12 mouse cellular contexts compared by ENCODE assay signal in genomic region chr5:120927036-120927435, GRCm38 (mm10). TPM values are rescaled to one million over a fixed set of nuclear protein-coding genes. Genes with fewer than 3 reads are reported as not detected.
A peak's percentile ranks its signal among the peaks of the same experiment; 100 is the strongest.
DNase-seq lines count a peak whose midpoint lies in the region; ATAC-seq and TF ChIP-seq lines count a peak whose summit lies in the region.
"Had no signal": no experiment of that assay in that cellular context is flagged by ENCODE, and none has a peak within 500 bp of the region (broad histone marks: within the 10 kb centered on the region; RNA-seq: fewer than 3 reads in every experiment).

No protein-coding gene starts in this region.

- no peak overlapping the region for H3K27ac ChIP-seq in forebrain, embryonic 11.5 days (ENCODE audit: low read depth, low read length)
- no peak overlapping the region for H3K27ac ChIP-seq in forebrain, embryonic 14.5 days (ENCODE audit: low read depth, low read length)

- peak; percentile 48 for TF ChIP-seq CTCF in E14TG2a.4 (conservative IDR thresholded peaks at IDR 0.05; ENCODE audit: low read length)

- no peak overlapping the region for H3K4me2 ChIP-seq in forebrain, embryonic 11.5 days (ENCODE audit: low read depth, low read length, severe bottlenecking)
- no peak overlapping the region for H3K4me2 ChIP-seq in forebrain, embryonic 14.5 days (ENCODE audit: low read length)

- no peaks in the 10 kb centered on the region for H3K36me3 ChIP-seq in forebrain, embryonic 11.5 days (ENCODE audit: control insufficient read depth, insufficient read depth, low read length)
- no peaks in the 10 kb centered on the region for H3K36me3 ChIP-seq in forebrain, embryonic 14.5 days (ENCODE audit: control insufficient read depth, insufficient read depth, low read length)
- H3K36me3 ChIP-seq in E14TG2a.4 (ENCODE audit: insufficient read depth, low read length), result no peaks in the 10 kb centered on the region

- no peak overlapping the region for H3K9ac ChIP-seq in forebrain, embryonic 11.5 days (ENCODE audit: low read length)
- H3K9ac ChIP-seq in forebrain, embryonic 14.5 days (ENCODE audit: low read length), result no peak overlapping the region

- no peaks in the 10 kb centered on the region for H3K27me3 ChIP-seq in forebrain, embryonic 11.5 days (ENCODE audit: control insufficient read depth, insufficient read depth, low read length)
- no peaks in the 10 kb centered on the region for H3K27me3 ChIP-seq in forebrain, embryonic 14.5 days (replicated peaks; ENCODE audit: control insufficient read depth, insufficient read depth, low read length)
- H3K27me3 ChIP-seq in E14TG2a.4 (ENCODE audit: insufficient read depth, low read length), result peaks cover 52% of the 10 kb centered on the region

- no peak for ATAC-seq in forebrain, embryonic 11.5 days (replicated peaks; ENCODE audit: low FRiP score)
- no peak for ATAC-seq in forebrain, embryonic 14.5 days
- 0 out of 2 replicates have a peak, but pooled peaks have one; percentile 45 for ATAC-seq in erythroid progenitor cell, adult 5-6 weeks (replicated peaks; ENCODE audit: low FRiP score, poor library complexity, severe bottlenecking)

- no peak overlapping the region for H3K4me3 ChIP-seq in forebrain, embryonic 11.5 days (ENCODE audit: low read depth, low read length)
- no peak overlapping the region for H3K4me3 ChIP-seq in forebrain, embryonic 14.5 days (ENCODE audit: low read depth, low read length)
- H3K4me3 ChIP-seq in E14TG2a.4 (replicated peaks; ENCODE audit: low read length), result no peak overlapping the region

- no peaks in the 10 kb centered on the region for H3K4me1 ChIP-seq in forebrain, embryonic 11.5 days (replicated peaks; ENCODE audit: control insufficient read depth, insufficient read depth, low read length)
- no peaks in the 10 kb centered on the region for H3K4me1 ChIP-seq in forebrain, embryonic 14.5 days (ENCODE audit: control insufficient read depth, insufficient read depth, low read length)
- H3K4me1 ChIP-seq in E14TG2a.4 (replicated peaks; ENCODE audit: low read depth, low read length), result no peaks in the 10 kb centered on the region

- 8% methylated on average over 1 of the region's 1 CpGs for WGBS in forebrain, embryonic 11.5 days
- 7% methylated on average over 1 of the region's 1 CpGs for WGBS in forebrain, embryonic 14.5 days

- DNase-seq in forebrain, embryonic 11.5 days (ENCODE audit: low spot score), result peak; percentile 48
- DNase-seq in forebrain, embryonic 14.5 days (ENCODE audit: low spot score), result no peak
- DNase-seq in left cerebral cortex, postnatal 4 days, result peak; percentile 21
- DNase-seq in left cerebral cortex, postnatal 25 days (ENCODE audit: low spot score in 2 of 2), result no peak
- DNase-seq in MN1 (ENCODE audit: low spot score), result no peak
- DNase-seq in layer of hippocampus, adult 9-11 months, result no peak
- DNase-seq: kidney, adult 18-20 months had no signal

- no peaks in the 10 kb centered on the region for H3K9me3 ChIP-seq in forebrain, embryonic 11.5 days (ENCODE audit: control insufficient read depth, low read length)
- no peaks in the 10 kb centered on the region for H3K9me3 ChIP-seq in forebrain, embryonic 14.5 days (replicated peaks; ENCODE audit: control insufficient read depth, low read length)
- peaks cover 2% of the 10 kb centered on the region; the same call in 1 of the 2 replicates for H3K9me3 ChIP-seq in E14TG2a.4 (ENCODE audit: low read length)

- intact Hi-C loops in left cerebral cortex, postnatal 4 days (cut with DNase I), result loop anchor here (10.0 kb wide), 1 partner anchor 112 kb away; the partner anchor contains the start of gene Oas1c
- intact Hi-C loops in left cerebral cortex, postnatal 25 days (cut with DNase I), result loop anchor here (5.0 kb wide), 1 partner anchor 90 kb away; no protein-coding TSS in a partner anchor

RNA-seq across cellular contexts. Expression of gene Oas1d, which starts 12.7 kb away (rescaled TPM):
- polyA plus RNA-seq in forebrain, embryonic 11.5 days (2014; fragmentation: Nextera tagmentation; extraction: Ambion mirVana), result not detected in 2 replicates
- polyA plus RNA-seq in forebrain, embryonic 14.5 days (2014; fragmentation: Nextera tagmentation; extraction: Ambion mirVana), result 0.11 and 0.14 TPM in 2 replicates
- total RNA-seq in left cerebral cortex, postnatal 4 days (2021), result not detected
- total RNA-seq in left cerebral cortex, postnatal 25 days (2021), result not detected
- not detected in 2 replicates for total RNA-seq in erythroid progenitor cell, adult 5-6 weeks (2015; ENCODE audit: low replicate concordance)
- not detected in 2 replicates for total RNA-seq in erythroid progenitor cell, adult 5-6 weeks (2017; ENCODE audit: low replicate concordance)
- total RNA-seq: adrenal gland, adult 18-20 months; left cerebral cortex, adult 8-10 months had no signal
- polyA plus RNA-seq: heart, embryonic 14.5 days had no signal

RNA-seq across cellular contexts. Expression of gene Oas1a, which starts 19.7 kb away (rescaled TPM):
- 0.35 and 0.60 TPM in 2 replicates for polyA plus RNA-seq in forebrain, embryonic 11.5 days (2014; fragmentation: Nextera tagmentation; extraction: Ambion mirVana)
- 0.41 and 0.80 TPM in 2 replicates for polyA plus RNA-seq in forebrain, embryonic 14.5 days (2014; fragmentation: Nextera tagmentation; extraction: Ambion mirVana)
- under 1 TPM in 1 of 2 experiments, not detected in 1; 0.20 TPM for total RNA-seq in left cerebral cortex, postnatal 4 days (2021)
- total RNA-seq in left cerebral cortex, postnatal 25 days (2021), result under 1 TPM in 1 of 2 experiments, not detected in 1; 0.25 TPM
- 2.5 and 16.3 TPM in 2 replicates for total RNA-seq in erythroid progenitor cell, adult 5-6 weeks (2015; ENCODE audit: low replicate concordance)
- 5.1 and 6.5 TPM in 2 replicates for total RNA-seq in erythroid progenitor cell, adult 5-6 weeks (2017; ENCODE audit: low replicate concordance)

RNA-seq across cellular contexts. Expression of gene Oas1g, which starts 39.6 kb away (rescaled TPM):
- polyA plus RNA-seq in forebrain, embryonic 11.5 days (2014; fragmentation: Nextera tagmentation; extraction: Ambion mirVana), result not detected in 2 replicates
- polyA plus RNA-seq in forebrain, embryonic 14.5 days (2014; fragmentation: Nextera tagmentation; extraction: Ambion mirVana), result not detected in 2 replicates
- not detected for total RNA-seq in left cerebral cortex, postnatal 4 days (2021)
- under 1 TPM in 1 of 2 experiments, not detected in 1; 0.30 TPM for total RNA-seq in left cerebral cortex, postnatal 25 days (2021)
- total RNA-seq in erythroid progenitor cell, adult 5-6 weeks (2015; ENCODE audit: low replicate concordance), result not detected in 2 replicates
- 0.90 TPM in 1 of 2 replicates, not detected in the other for total RNA-seq in erythroid progenitor cell, adult 5-6 weeks (2017; ENCODE audit: low replicate concordance)

Comparison
In these comparisons a context has a peak if more than half of its experiments do, and no peak if none do; other contexts are left out.
1. DNase-seq: peak in forebrain, embryonic 11.5 days (single experiment) and left cerebral cortex, postnatal 4 days (single experiment); none in forebrain, embryonic 14.5 days (single experiment), left cerebral cortex, postnatal 25 days (0 of 2), MN1 (single experiment) and layer of hippocampus, adult 9-11 months (single experiment).